ENCODE assay signal across 11 mouse cellular contexts in genomic region chr4:53976036-53976638, GRCm38 (mm10).
A peak's percentile ranks its signal among the peaks of the same experiment; 100 is the strongest.
DNase-seq lines count a peak whose midpoint lies in the region; ATAC-seq and TF ChIP-seq lines count a peak whose summit lies in the region.
"Had no signal": no experiment of that assay in that cellular context is flagged by ENCODE, and none has a peak within 500 bp of the region (broad histone marks: within the 10 kb centered on the region; RNA-seq: fewer than 3 reads in every experiment).

No protein-coding gene starts in this region.

- no peak overlapping the region for H3K9ac ChIP-seq in kidney, postnatal 0 days (ENCODE audit: low read depth, low read length)
- H3K9ac ChIP-seq: embryonic facial prominence, embryonic 12.5 days; neural tube, embryonic 12.5 days had no signal

- no peak for TF ChIP-seq CTCF in kidney, postnatal 0 days (IDR thresholded peaks at IDR 0.05; ENCODE audit: low read depth)

- H3K4me1 ChIP-seq in kidney, postnatal 0 days (replicated peaks; ENCODE audit: insufficient read depth, low read length), result no peaks in the 10 kb centered on the region
- H3K4me1 ChIP-seq: embryonic facial prominence, embryonic 12.5 days; neural tube, embryonic 12.5 days had no signal

- no peaks in the 10 kb centered on the region for H3K9me3 ChIP-seq in kidney, postnatal 0 days (replicated peaks; ENCODE audit: low read length)
- H3K9me3 ChIP-seq: neural tube, embryonic 12.5 days had no signal

- H3K27ac ChIP-seq in kidney, postnatal 0 days, result no peak overlapping the region
- H3K27ac ChIP-seq: embryonic facial prominence, embryonic 12.5 days; neural tube, embryonic 12.5 days had no signal

- no peaks in the 10 kb centered on the region for H3K27me3 ChIP-seq in kidney, postnatal 0 days (ENCODE audit: insufficient read depth, low read length)
- H3K27me3 ChIP-seq: embryonic facial prominence, embryonic 12.5 days; neural tube, embryonic 12.5 days had no signal

- no peaks in the 10 kb centered on the region for H3K36me3 ChIP-seq in kidney, postnatal 0 days (ENCODE audit: insufficient read depth, low read length)
- H3K36me3 ChIP-seq: embryonic facial prominence, embryonic 12.5 days; neural tube, embryonic 12.5 days had no signal

- H3K4me3 ChIP-seq in kidney, postnatal 0 days (replicated peaks; ENCODE audit: low read depth, low read length), result no peak overlapping the region
- H3K4me3 ChIP-seq: embryonic facial prominence, embryonic 12.5 days; neural tube, embryonic 12.5 days had no signal

- no peak overlapping the region for H3K4me2 ChIP-seq in kidney, postnatal 0 days (ENCODE audit: low read length)
- H3K4me2 ChIP-seq: embryonic facial prominence, embryonic 12.5 days; neural tube, embryonic 12.5 days had no signal

- WGBS in kidney, postnatal 0 days, result 63% methylated on average over 12 of the region's 12 CpGs

- peak; percentile 66 for DNase-seq in kidney, postnatal 0 days (ENCODE audit: low spot score)
- DNase-seq in kidney, adult 18-20 months, result no peak
- peak; percentile 52 for DNase-seq in Muller cell, postnatal 12 days (ENCODE audit: inconsistent ontology term)
- DNase-seq in adrenal gland, postnatal 10 days, result peak; percentile 49
- DNase-seq in heart, postnatal 4 days, result peak; percentile 25
- no peak for DNase-seq in natural killer cell, adult 2 months (ENCODE audit: low spot score in 2 of 2)
- no peak for DNase-seq in embryo, embryonic 11 days
- DNase-seq: gastrocnemius, postnatal 14 days had no signal

- ATAC-seq in kidney, postnatal 0 days (replicated peaks; ENCODE audit: low FRiP score, low read depth), result no peak; the same call in 1 of the 2 replicates
- ATAC-seq: intestine, embryonic 16.5 days had no signal

Comparison
In these comparisons a context has a peak if more than half of its experiments do, and no peak if none do; other contexts are left out.
1. DNase-seq: peak in kidney, postnatal 0 days (single experiment), Muller cell, postnatal 12 days (single experiment), adrenal gland, postnatal 10 days (single experiment) and heart, postnatal 4 days (single experiment); none in kidney, adult 18-20 months (single experiment), natural killer cell, adult 2 months (0 of 2) and embryo, embryonic 11 days (single experiment).